ENCODE assay signal across 8 mouse cellular contexts in the genomic region with DNA sequence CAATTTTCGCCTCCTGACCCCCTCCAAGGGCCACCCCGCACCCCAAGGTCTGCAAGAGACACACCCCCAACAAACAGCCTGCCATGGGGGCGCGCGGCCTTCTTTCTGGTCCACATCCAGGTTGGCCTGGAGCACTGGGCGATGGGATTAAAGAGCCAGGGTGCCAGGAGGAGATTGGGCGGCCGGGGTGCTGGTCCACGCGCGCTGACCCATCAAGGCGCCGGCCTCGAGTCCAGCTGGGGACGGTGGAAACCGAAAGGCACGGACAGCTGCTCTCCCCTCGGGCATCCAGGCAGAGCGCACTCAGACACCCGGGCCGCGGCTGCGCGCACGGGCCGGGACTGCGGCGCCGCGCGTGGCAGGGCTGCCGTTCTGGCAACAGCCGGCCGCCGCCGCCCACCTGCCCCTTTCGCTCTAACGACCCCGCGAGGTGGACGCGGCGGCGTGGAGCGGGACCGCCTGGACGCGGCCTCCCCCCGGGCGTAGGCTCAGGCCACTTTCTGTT. TPM values are rescaled to one million over a fixed set of nuclear protein-coding genes. Genes with fewer than 3 reads are reported as not detected.
DNase-seq lines count a peak whose midpoint lies in the region; ATAC-seq and TF ChIP-seq lines count a peak whose summit lies in the region.

No protein-coding gene starts in this region.

- H3K27me3 ChIP-seq in forebrain, embryonic 10.5 days (ENCODE audit: poor library complexity, severe bottlenecking) = no peaks in the 10 kb centered on the region
- no peaks in the 10 kb centered on the region for H3K27me3 ChIP-seq in hindbrain, postnatal 0 days (ENCODE audit: insufficient read depth, low read length)
- no peaks in the 10 kb centered on the region for H3K27me3 ChIP-seq in lung, postnatal 0 days (replicated peaks; ENCODE audit: insufficient read depth, low read length)
- no peaks in the 10 kb centered on the region for H3K27me3 ChIP-seq in stomach, embryonic 14.5 days (ENCODE audit: control insufficient read depth, insufficient read depth, low read length)

- WGBS in forebrain, embryonic 10.5 days = under 1% methylated on average over 50 of the region's 50 CpGs
- under 1% methylated on average over 48 of the region's 50 CpGs for WGBS in hindbrain, postnatal 0 days
- 1% methylated on average over 15 of the region's 50 CpGs for WGBS in lung, postnatal 0 days
- WGBS in stomach, embryonic 14.5 days = under 1% methylated on average over 41 of the region's 50 CpGs

- TF ChIP-seq CTCF in gastrocnemius, adult 2 months (IDR thresholded peaks at IDR 0.05) = no peak
- no peak for TF ChIP-seq CTCF in hindbrain, postnatal 0 days (IDR thresholded peaks at IDR 0.05; ENCODE audit: low read depth)
- TF ChIP-seq CTCF in lung, postnatal 0 days (IDR thresholded peaks at IDR 0.05) = no peak

- H3K4me3 ChIP-seq in gastrocnemius, adult 2 months = peak overlapping the region; percentile 75
- peak overlapping the region; percentile 89 to 90 for H3K4me3 ChIP-seq in ES-E14 (ENCODE audit: insufficient read depth in 1 of 2, low read depth in 1 of 2, low read length in 2 of 2, poor library complexity in 1 of 2, severe bottlenecking in 1 of 2)
- H3K4me3 ChIP-seq in forebrain, embryonic 10.5 days = peak overlapping the region; percentile 99
- H3K4me3 ChIP-seq in hindbrain, postnatal 0 days (ENCODE audit: low read length) = peak overlapping the region; percentile 76
- H3K4me3 ChIP-seq in lung, postnatal 0 days (ENCODE audit: low read depth, low read length) = peak overlapping the region; percentile 84
- peak overlapping the region; percentile 95 for H3K4me3 ChIP-seq in stomach, embryonic 14.5 days (ENCODE audit: low read depth, low read length)

- H3K9me3 ChIP-seq in ES-E14 (ENCODE audit: control insufficient read depth, insufficient read depth, low read depth, low read length) = no peaks in the 10 kb centered on the region
- no peaks in the 10 kb centered on the region for H3K9me3 ChIP-seq in forebrain, embryonic 10.5 days
- H3K9me3 ChIP-seq in hindbrain, postnatal 0 days (ENCODE audit: low read length) = no peaks in the 10 kb centered on the region
- H3K9me3 ChIP-seq in lung, postnatal 0 days (ENCODE audit: low read length) = no peaks in the 10 kb centered on the region
- H3K9me3 ChIP-seq in stomach, embryonic 14.5 days (ENCODE audit: control insufficient read depth, low read depth, low read length) = no peaks in the 10 kb centered on the region

- H3K4me1 ChIP-seq in ES-E14 (ENCODE audit: control insufficient read depth in 2 of 2, insufficient read depth in 2 of 2, low read length in 2 of 2, poor library complexity in 1 of 2) = peaks cover 11 to 14% of the 10 kb centered on the region in 2 experiments
- H3K4me1 ChIP-seq in forebrain, embryonic 10.5 days = peaks cover 56% of the 10 kb centered on the region
- peaks cover 12% of the 10 kb centered on the region for H3K4me1 ChIP-seq in hindbrain, postnatal 0 days (ENCODE audit: insufficient read depth, low read length)
- peaks cover 9% of the 10 kb centered on the region; the same call in 1 of the 2 replicates for H3K4me1 ChIP-seq in lung, postnatal 0 days (ENCODE audit: insufficient read depth, low read depth, low read length)
- H3K4me1 ChIP-seq in stomach, embryonic 14.5 days (ENCODE audit: control insufficient read depth, insufficient read depth, low read length) = peaks cover 34% of the 10 kb centered on the region

- 0 out of 2 replicates have a peak, but pooled peaks have one; percentile 13 for ATAC-seq in hindbrain, postnatal 0 days
- ATAC-seq in lung, postnatal 0 days = no peak
- ATAC-seq in stomach, embryonic 14.5 days (ENCODE audit: insufficient number of reproducible peaks, insufficient read depth, low FRiP score, low read depth) = no peak

- in situ Hi-C loops in ES-E14 (cut with MboI; ENCODE audit: low sequenced_read_pairs in 2 of 2, unreplicated experiment in 2 of 2) = no loop called here

- no peaks in the 10 kb centered on the region for H3K36me3 ChIP-seq in ES-E14 (ENCODE audit: control insufficient read depth, insufficient read depth, low read length, poor library complexity, severe bottlenecking)
- H3K36me3 ChIP-seq in forebrain, embryonic 10.5 days (replicated peaks) = peaks cover 11% of the 10 kb centered on the region
- no peaks in the 10 kb centered on the region for H3K36me3 ChIP-seq in hindbrain, postnatal 0 days (ENCODE audit: insufficient read depth, low read length)
- no peaks in the 10 kb centered on the region for H3K36me3 ChIP-seq in lung, postnatal 0 days (ENCODE audit: insufficient read depth, low read length)
- H3K36me3 ChIP-seq in stomach, embryonic 14.5 days (ENCODE audit: control insufficient read depth, insufficient read depth, low read length) = 0 out of 2 replicates have a peak, but pooled peaks cover 2% of the 10 kb centered on the region

- no peak overlapping the region for H3K27ac ChIP-seq in gastrocnemius, adult 2 months
- no peak overlapping the region for H3K27ac ChIP-seq in ES-E14 (ENCODE audit: insufficient read depth, low read depth, low read length, poor library complexity, severe bottlenecking)
- peak overlapping the region; percentile 100 for H3K27ac ChIP-seq in forebrain, embryonic 10.5 days
- H3K27ac ChIP-seq in hindbrain, postnatal 0 days = peak overlapping the region; percentile 85
- peak overlapping the region; percentile 92 for H3K27ac ChIP-seq in lung, postnatal 0 days (ENCODE audit: low read length)
- peak overlapping the region; percentile 98 for H3K27ac ChIP-seq in stomach, embryonic 14.5 days (ENCODE audit: low read length)

- no peak for TF ChIP-seq EP300 in lung, postnatal 0 days (IDR thresholded peaks at IDR 0.05)

- peak; percentile 39 for DNase-seq in gastrocnemius, adult 2 months
- no peak for DNase-seq in gastrocnemius, adult 8-10 months (ENCODE audit: low spot score in 2 of 2)
- no peak for DNase-seq in ES-E14 (ENCODE audit: low read depth, low spot score)
- DNase-seq in forebrain, embryonic 10.5 days (ENCODE audit: extremely low spot score, low spot score) = peak; percentile 42
- DNase-seq in hindbrain, postnatal 0 days (ENCODE audit: low spot score) = peak; percentile 54
- DNase-seq in lung, postnatal 0 days (ENCODE audit: low spot score) = peak; percentile 66
- DNase-seq in frontal cortex, postnatal 14 days (ENCODE audit: low spot score in 2 of 2) = no peak

- H3K4me2 ChIP-seq in hindbrain, postnatal 0 days (ENCODE audit: low read depth, low read length) = peak overlapping the region; percentile 92
- H3K4me2 ChIP-seq in lung, postnatal 0 days (replicated peaks; ENCODE audit: low read depth, low read length) = peak overlapping the region; percentile 86
- peak overlapping the region; percentile 89 for H3K4me2 ChIP-seq in stomach, embryonic 14.5 days (replicated peaks; ENCODE audit: low read depth, low read length)

- intact Hi-C loops in gastrocnemius, adult 2 months (cut with DNase I) = no loop called here

- peak overlapping the region; percentile 91 for H3K9ac ChIP-seq in ES-E14 (ENCODE audit: insufficient read depth, low read depth, low read length, poor library complexity, severe bottlenecking)
- H3K9ac ChIP-seq in hindbrain, postnatal 0 days (replicated peaks; ENCODE audit: low read length) = peak overlapping the region; percentile 75
- peak overlapping the region; percentile 80 for H3K9ac ChIP-seq in lung, postnatal 0 days (replicated peaks; ENCODE audit: low read depth)
- H3K9ac ChIP-seq in stomach, embryonic 14.5 days (replicated peaks; ENCODE audit: low read depth, low read length) = peak overlapping the region; percentile 99

TF ChIP-seq in ES-E14, 5 proteins besides CTCF, POLR2A, EP300 and RAD21:
- TF ChIP-seq HCFC1 (IDR thresholded peaks at IDR 0.05; ENCODE audit: borderline replicate concordance, insufficient read depth, low read length) = no peak
- no peak for TF ChIP-seq MAFK (IDR thresholded peaks at IDR 0.05; ENCODE audit: insufficient read depth, low read depth, low read length)
- TF ChIP-seq CHD2 (IDR thresholded peaks at IDR 0.05; ENCODE audit: low read depth, low read length) = no peak
- TF ChIP-seq ZNF384 (IDR thresholded peaks at IDR 0.05; ENCODE audit: low read depth, low read length) = no peak
- no peak for TF ChIP-seq ZC3H11A (IDR thresholded peaks at IDR 0.05; ENCODE audit: borderline replicate concordance, low read depth, low read length)

RNA-seq across cellular contexts. Expression of a gene that starts 1.1 kb away (rescaled TPM):
- under 1 TPM; 0.06 to 0.13 TPM for total RNA-seq in gastrocnemius, adult 2 months (2021)
- total RNA-seq in gastrocnemius, adult 8-10 months (2022) = under 1 TPM; 0.10 to 0.19 (median 0.16) TPM
- 20.0 and 32.8 TPM in 2 replicates for total RNA-seq in ES-E14 (2012; rRNA removed)
- 128 and 141 TPM in 2 replicates for polyA plus RNA-seq in forebrain, embryonic 10.5 days (2016; fragmentation: Nextera tagmentation; extraction: Ambion mirVana)
- total RNA-seq in hindbrain, postnatal 0 days (2014; rRNA removed) = 8.9 and 13.3 TPM in 2 replicates
- polyA plus RNA-seq in hindbrain, postnatal 0 days (2015; fragmentation: Nextera tagmentation; extraction: Ambion mirVana) = 16.1 and 16.6 TPM in 2 replicates
- 20.8 and 23.7 TPM in 2 replicates for polyA plus RNA-seq in lung, postnatal 0 days (2015; fragmentation: Nextera tagmentation; extraction: Ambion mirVana)
- polyA plus RNA-seq in stomach, embryonic 14.5 days (2014; fragmentation: Nextera tagmentation; extraction: Ambion mirVana) = 85.5 and 86.8 TPM in 2 replicates

RNA-seq across cellular contexts. Expression of a gene that starts 50.2 kb away (rescaled TPM):
- total RNA-seq in gastrocnemius, adult 2 months (2021) = 10 to 100 TPM; 15.0 to 30.8 TPM
- 10 to 100 TPM; 11.4 to 15.3 (median 14.3) TPM for total RNA-seq in gastrocnemius, adult 8-10 months (2022)
- 105 and 136 TPM in 2 replicates for total RNA-seq in ES-E14 (2012; rRNA removed)
- 126 and 127 TPM in 2 replicates for polyA plus RNA-seq in forebrain, embryonic 10.5 days (2016; fragmentation: Nextera tagmentation; extraction: Ambion mirVana)
- 54.3 and 60.9 TPM in 2 replicates for total RNA-seq in hindbrain, postnatal 0 days (2014; rRNA removed)
- 43.0 and 44.6 TPM in 2 replicates for polyA plus RNA-seq in hindbrain, postnatal 0 days (2015; fragmentation: Nextera tagmentation; extraction: Ambion mirVana)
- 45.3 and 72.6 TPM in 2 replicates for polyA plus RNA-seq in lung, postnatal 0 days (2015; fragmentation: Nextera tagmentation; extraction: Ambion mirVana)
- polyA plus RNA-seq in stomach, embryonic 14.5 days (2014; fragmentation: Nextera tagmentation; extraction: Ambion mirVana) = 61.2 and 65.1 TPM in 2 replicates

Comparison
In these comparisons a context has a peak if more than half of its experiments do, and no peak if none do; other contexts are left out.
1. DNase-seq: peak in gastrocnemius, adult 2 months (single experiment), forebrain, embryonic 10.5 days (single experiment), hindbrain, postnatal 0 days (single experiment) and lung, postnatal 0 days (single experiment); none in gastrocnemius, adult 8-10 months (0 of 2), ES-E14 (single experiment) and frontal cortex, postnatal 14 days (0 of 2).
2. H3K27ac ChIP-seq: peak in forebrain, embryonic 10.5 days (single experiment), hindbrain, postnatal 0 days (single experiment), lung, postnatal 0 days (single experiment) and stomach, embryonic 14.5 days (single experiment); none in gastrocnemius, adult 2 months (single experiment) and ES-E14 (single experiment).
3. Peak in every context shown above with its lines, with median percentiles within 50 percentile points of each other: H3K4me3 ChIP-seq, H3K9ac ChIP-seq and H3K4me2 ChIP-seq.